Mouse (Mus musculus) gonadal fat pad, adult 2 months (tissue): ENCODE measurements around the gene Wif1. TPM values are rescaled to one million over a fixed set of nuclear protein-coding genes. Genes with fewer than 3 reads are reported as not detected.

Experiments
- DNase-seq: peaks from one replicate; pipeline ENCODE4 v3.0.0-alpha.2; 2012; ENCODE audit warnings: low read depth
- polyA plus RNA-seq: library from polyadenylated mRNA; depleted of rRNA; stranded (reverse); fragments of >200 nt; gene quantifications from 2 replicates; pipeline ENCODE4 v1.2.3, GENCODE M21; 2012; rRNA removed

Gene Wif1
- polyA plus RNA-seq = 1.4 and 1.6 TPM in 2 replicates

DNA sequence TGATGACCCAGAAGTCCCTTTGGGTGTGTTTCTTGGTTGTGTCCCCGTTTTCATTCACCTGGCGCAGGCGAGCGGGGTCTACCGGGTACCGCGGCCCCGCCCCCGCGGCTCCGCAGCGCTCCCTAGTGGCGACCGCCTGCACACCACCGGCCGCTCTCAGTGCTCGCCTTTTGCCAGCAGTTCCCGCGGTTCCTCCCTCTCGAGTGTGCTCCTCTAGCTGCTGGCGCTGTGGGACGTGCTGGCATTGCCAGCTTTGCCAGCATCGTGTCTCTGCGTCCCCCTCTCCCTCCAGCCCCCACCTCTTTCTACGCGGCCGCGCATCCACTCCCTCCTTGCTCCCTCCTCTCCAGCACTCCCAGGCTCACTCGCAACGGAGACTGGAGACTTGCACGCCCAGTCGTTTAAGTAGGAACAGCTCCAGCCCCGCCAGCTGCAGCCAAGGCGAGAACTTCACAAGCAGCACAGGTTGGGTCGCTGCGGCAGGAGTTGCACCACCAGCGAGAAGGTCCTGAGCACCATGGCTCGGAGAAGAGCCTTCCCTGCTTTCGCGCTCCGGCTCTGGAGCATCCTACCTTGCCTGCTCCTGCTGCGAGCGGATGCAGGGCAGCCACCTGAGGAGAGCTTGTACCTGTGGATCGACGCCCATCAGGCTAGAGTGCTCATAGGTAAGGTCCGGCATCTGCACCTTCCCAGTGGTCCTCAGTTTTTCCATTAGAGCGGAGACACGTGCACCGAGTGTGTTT is at the start of gene Wif1:
Gene Wif1 (plus strand): TSS at position 135 of the 743 bp plus-strand sequence.
- DNase-seq = no peak

DNA sequence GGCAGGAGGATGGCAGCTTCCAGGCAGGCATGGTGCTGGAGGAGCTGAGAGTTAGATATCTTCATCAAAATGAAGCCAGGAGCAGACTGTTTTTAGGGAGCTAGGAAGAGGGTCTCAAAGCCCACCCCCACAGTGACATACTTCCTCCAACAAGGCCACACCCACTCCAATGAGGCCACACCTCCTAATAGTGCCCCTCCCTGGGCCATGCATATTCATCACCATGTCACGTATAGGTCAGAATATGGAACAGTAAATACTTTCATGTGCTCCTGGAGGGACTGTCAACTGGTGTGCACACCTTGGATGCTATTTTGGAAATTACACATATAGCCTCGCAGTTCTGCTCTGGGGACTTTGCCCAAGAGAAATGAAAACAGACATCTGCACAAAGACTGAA is 31.6 kb upstream of the Wif1 start:
- DNase-seq = no peak

GRCm38 (mm10) chr10:121011496-121011895 is 22.3 kb upstream of the Wif1 start:
- DNase-seq = no peak

- DNase-seq = no peak
These were observed 17.5 kb upstream of the Wif1 start for GRCm38 (mm10) chr10:121016291-121016690.

DNA sequence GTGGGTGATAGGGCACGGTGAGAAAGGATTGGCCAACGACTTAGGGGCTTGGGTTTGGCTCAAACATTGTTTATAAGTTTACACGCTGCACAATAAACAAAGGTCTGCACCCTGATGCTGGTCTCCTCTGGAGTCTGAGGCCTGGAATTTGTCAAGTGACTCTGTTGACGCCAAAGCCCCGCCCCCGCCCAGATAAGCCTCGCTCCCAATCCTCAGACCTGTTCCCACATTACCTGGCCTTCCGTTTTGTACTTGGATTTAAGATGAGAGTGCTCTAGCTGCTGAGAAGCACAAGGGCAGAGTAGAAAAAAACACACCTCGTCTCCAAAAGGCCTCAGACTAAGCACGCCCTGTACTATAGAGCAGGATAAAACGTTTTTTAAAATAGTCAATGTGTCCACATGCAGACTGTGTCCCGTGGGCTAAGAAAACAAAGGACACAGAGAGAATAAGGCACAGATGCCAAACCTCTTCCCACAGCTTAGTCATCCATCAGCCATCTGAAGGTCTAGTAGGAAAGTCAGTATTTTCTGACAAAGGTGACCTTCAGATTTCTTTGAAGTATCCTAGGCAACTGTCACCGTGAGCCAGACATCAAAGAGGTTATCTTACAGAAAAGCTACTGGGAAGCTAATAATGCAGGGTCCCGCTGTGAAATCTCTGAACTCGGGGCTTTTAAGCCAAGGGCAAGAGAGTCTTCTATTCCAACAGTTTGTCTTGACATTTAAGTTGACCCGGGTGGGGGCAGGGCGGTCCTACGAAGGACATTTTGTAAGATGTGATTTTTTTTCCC is 16.9 kb upstream of the Wif1 start:
- DNase-seq = no peak

DNA sequence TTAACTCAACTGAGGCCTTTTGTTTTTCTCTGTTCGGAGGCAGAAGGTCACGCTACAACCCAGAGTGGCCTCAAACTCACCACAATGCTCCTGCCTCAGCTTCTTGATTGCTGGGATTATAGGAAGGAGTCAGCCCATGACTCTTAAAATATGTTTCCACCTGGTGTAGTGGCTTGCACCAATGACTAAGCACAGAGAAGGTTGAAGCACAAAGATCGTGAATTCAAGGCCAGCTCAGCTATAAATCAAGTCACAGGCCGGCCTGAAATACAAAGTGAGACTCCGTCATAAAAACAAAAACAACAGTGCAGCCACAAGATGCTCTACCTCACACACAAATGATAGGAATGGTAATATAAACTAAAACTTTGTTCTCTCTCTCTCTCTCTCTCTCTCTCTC is 10.8 kb upstream of the Wif1 start:
- no peak for DNase-seq

GRCm38 (mm10) chr10:121031802-121032201 is 2.0 kb upstream of the Wif1 start:
- no peak for DNase-seq

- DNase-seq = no peak
These were observed 500 bp upstream of the Wif1 start for GRCm38 (mm10) chr10:121033128-121033791.

- DNase-seq = no peak
These were observed 798 bp downstream of the Wif1 start for GRCm38 (mm10) chr10:121034569-121034947.

GRCm38 (mm10) chr10:121038556-121039284 is 5.0 kb downstream of the Wif1 start:
- DNase-seq = no peak

- DNase-seq = no peak
These were observed 7.2 kb downstream of the Wif1 start for GRCm38 (mm10) chr10:121040911-121041310.

DNA sequence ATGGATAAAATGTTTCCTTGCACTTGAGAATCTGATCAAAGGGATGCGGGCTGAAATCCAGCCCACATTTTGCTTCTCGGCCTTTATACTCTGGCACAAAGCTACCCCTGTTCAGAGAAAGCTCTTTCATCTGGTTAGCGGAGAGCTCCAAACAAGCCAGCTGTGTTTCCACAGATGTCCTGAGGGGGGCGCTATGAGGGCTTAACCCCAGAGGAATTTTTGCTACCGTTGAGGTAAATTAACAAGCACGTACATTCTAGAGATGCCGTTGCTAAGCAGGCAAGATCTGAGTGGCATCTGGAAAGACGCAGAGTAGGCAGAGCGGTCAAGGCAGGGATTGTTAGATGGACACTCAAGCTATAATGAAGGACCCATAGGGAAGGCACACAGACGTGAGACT is 13.7 kb downstream of the Wif1 start:
- DNase-seq = no peak

- DNase-seq = no peak
These were observed 18.3 kb downstream of the Wif1 start for GRCm38 (mm10) chr10:121052076-121052475.

- no peak for DNase-seq
These were observed 21.9 kb downstream of the Wif1 start for GRCm38 (mm10) chr10:121055452-121056188.

- no peak for DNase-seq
These were observed 23.1 kb downstream of the Wif1 start for GRCm38 (mm10) chr10:121056823-121057222.

GRCm38 (mm10) chr10:121059043-121060003 is 25.6 kb downstream of the Wif1 start:
- DNase-seq = no peak

GRCm38 (mm10) chr10:121061336-121061835 is 27.6 kb downstream of the Wif1 start:
- no peak for DNase-seq

GRCm38 (mm10) chr10:121062704-121063103 is 28.9 kb downstream of the Wif1 start:
- no peak for DNase-seq

GRCm38 (mm10) chr10:121067416-121067951 is 33.7 kb downstream of the Wif1 start:
- DNase-seq = no peak

GRCm38 (mm10) chr10:121068003-121068402 is 34.2 kb downstream of the Wif1 start:
- no peak for DNase-seq
